Mouse (Mus musculus) forebrain, embryonic 11.5 days (tissue): ENCODE measurements around the gene 6030445D17Rik. TPM values are rescaled to one million over a fixed set of nuclear protein-coding genes. Genes with fewer than 3 reads are reported as not detected.

Source experiments
- ATAC-seq: fragments of 200-750 bp; cut with Nextera tagmentation; replicated peaks from 2 replicates; pipeline ENCODE4 v1.8.0; 2017; ENCODE audit warnings: moderate TSS enrichment; ENCODE audit not compliant: low FRiP score
- DNase-seq: peaks from one replicate; pipeline ENCODE4 v3.0.0-alpha.2; 2017; ENCODE audit warnings: low spot score
- H3K27ac ChIP-seq: fragments of 300-500 bp; sonication (generic); 2 replicates; pipeline ENCODE4 v1.5.1; 2014; ENCODE audit warnings: low read depth, low read length
- H3K27me3 ChIP-seq: fragments of 300-500 bp; sonication (generic); 2 replicates; pipeline ENCODE4 v1.6.1; 2014; ENCODE audit warnings: mild to moderate bottlenecking, low read length, mixed read lengths; ENCODE audit not compliant: control insufficient read depth, insufficient read depth
- H3K36me3 ChIP-seq: fragments of 300-500 bp; sonication (generic); 2 replicates; pipeline ENCODE4 v1.6.1; 2014; ENCODE audit warnings: mild to moderate bottlenecking, low read length, moderate library complexity, mixed read lengths; ENCODE audit not compliant: control insufficient read depth, insufficient read depth
- H3K4me1 ChIP-seq: fragments of 300-500 bp; sonication (generic); replicated peaks from 2 replicates; pipeline ENCODE4 v1.6.1; 2014; ENCODE audit warnings: low read length, mixed read lengths; ENCODE audit not compliant: control insufficient read depth, insufficient read depth
- H3K4me2 ChIP-seq: fragments of 300-500 bp; sonication (generic); 2 replicates; pipeline ENCODE4 v1.6.1; 2014; ENCODE audit warnings: low read depth, mild to moderate bottlenecking, low read length, moderate library complexity, mixed read lengths; ENCODE audit not compliant: severe bottlenecking
- H3K4me3 ChIP-seq: fragments of 300-500 bp; sonication (generic); 2 replicates; pipeline ENCODE4 v1.5.1; 2014; ENCODE audit warnings: low read depth, low read length
- H3K9ac ChIP-seq: fragments of 300-500 bp; sonication (generic); 2 replicates; pipeline ENCODE4 v1.6.1; 2014; ENCODE audit warnings: low read length
- H3K9me3 ChIP-seq: fragments of 300-500 bp; sonication (generic); 2 replicates; pipeline ENCODE4 v1.6.1; 2016; ENCODE audit warnings: low read length, mixed read lengths; ENCODE audit not compliant: control insufficient read depth
- WGBS: fragments of 180-500 bp; shearing (Covaris S2); extraction: QIAGEN DNeasy Blood & Tissue Kit; methylation state at CpG from one replicate; pipeline ENCODE4 v1.1.7; 2014; 5-methylcytosine and 5-hydroxymethylcytosine counted together
- polyA plus RNA-seq: library from polyadenylated mRNA; unstranded; fragments of >200 nt; fragmentation: Nextera tagmentation; extraction: Ambion mirVana; gene quantifications from 2 replicates; pipeline ENCODE4 v1.2.1, GENCODE M21; 2014

Gene 6030445D17Rik
- polyA plus RNA-seq, 1 experiment from 2014 or later = not detected

DNA sequence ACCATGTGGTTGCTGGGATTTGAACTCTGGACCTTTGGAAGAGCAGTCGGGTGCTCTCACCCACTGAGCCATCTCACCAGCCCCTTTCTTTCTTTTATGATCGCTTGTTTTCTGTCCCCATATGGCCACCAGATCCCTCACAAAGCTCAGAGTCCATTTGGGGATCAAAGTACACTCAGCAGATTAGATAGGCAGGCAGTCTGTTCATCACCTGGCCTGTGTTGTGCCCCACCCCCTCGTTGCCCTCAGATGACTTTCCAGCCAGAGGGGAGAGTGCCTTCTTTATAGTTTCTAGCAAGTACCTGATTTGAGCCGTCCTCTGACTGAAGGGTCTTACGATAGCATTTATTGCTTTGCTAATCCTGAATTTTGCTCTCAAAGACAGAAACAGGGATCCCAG, 9.3 kb upstream of the 6030445D17Rik start:
- Histone ChIP-seq H3K9me3 (no peaks in the 10 kb centered on the region), H3K36me3 (no peaks in the 10 kb centered on the region), H3K4me2 (no peak overlapping the region), H3K4me3 (no peak overlapping the region), H3K27ac (no peak overlapping the region), H3K27me3 (no peaks in the 10 kb centered on the region), H3K9ac (no peak overlapping the region), H3K4me1 (no peaks in the 10 kb centered on the region)
- no peak for ATAC-seq
- WGBS = 77% methylated on average over 5 of the region's 5 CpGs
- DNase-seq = no peak

DNA sequence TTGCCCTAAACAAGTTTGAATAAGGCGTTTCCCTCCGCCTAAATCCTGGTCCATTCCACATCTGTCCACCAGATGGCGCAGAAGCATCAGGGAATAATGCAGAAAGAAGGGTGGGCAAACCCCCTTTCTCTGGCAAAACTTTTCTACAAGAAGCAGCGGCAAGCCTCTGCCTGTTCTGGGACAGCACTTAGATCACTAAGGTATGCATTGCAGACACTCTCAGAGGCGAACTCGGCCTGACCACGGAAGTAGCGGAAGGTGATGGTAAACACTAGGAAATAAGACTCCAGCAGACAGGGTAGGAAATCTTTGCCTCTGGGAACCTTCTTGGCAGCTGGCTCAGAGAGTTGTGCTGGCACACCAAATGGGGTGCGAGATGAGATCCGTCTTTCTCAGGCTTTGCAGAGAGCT, 7.2 kb upstream of the 6030445D17Rik start:
- no peaks in the 10 kb centered on the region for H3K9me3 ChIP-seq
- no peak overlapping the region for H3K27ac ChIP-seq
- peak overlapping the region; percentile 31; the same call in 1 of the 2 replicates for H3K4me2 ChIP-seq
- ATAC-seq = no peak
- no peaks in the 10 kb centered on the region for H3K36me3 ChIP-seq
- no peak overlapping the region for H3K4me3 ChIP-seq
- H3K4me1 ChIP-seq = no peaks in the 10 kb centered on the region
- H3K27me3 ChIP-seq = no peaks in the 10 kb centered on the region
- WGBS = 10% methylated on average over 10 of the region's 10 CpGs
- peak; percentile 91 for DNase-seq
- H3K9ac ChIP-seq = no peak overlapping the region

DNA sequence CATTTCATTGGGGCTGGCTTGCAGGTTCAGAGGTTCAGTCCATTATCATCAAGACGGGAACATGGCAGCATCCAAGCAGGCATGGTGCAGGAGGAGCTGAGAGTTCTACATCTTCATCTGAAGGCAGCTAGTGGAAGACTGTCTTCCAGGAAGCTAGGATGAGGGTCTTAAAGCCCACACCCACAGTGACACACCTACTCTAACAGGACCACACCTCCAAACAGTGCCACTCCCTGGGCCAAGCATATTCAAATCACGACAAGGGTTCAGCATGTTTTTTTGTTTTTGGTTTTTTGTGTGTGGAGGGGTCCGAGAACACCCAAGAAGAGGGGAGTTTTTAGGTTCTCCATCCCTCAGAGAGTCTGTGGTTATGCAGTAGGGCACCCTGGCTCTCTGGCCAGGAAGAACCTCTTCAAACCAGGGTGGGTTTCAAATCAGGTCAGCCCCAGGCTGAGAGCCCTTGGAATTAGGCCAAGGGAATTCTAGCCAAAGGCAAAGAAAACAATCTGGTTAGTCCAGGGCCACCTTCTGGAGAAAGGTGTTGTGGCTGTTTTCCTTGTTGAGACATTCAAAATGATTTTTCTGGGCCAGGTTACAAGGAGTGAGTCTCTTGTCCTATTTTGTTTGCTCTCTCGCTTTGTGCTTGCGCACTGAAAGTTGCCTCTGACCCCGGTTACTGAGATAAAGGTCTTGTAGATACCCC, 5.4 kb upstream of the 6030445D17Rik start:
- no peak overlapping the region for H3K4me2 ChIP-seq
- no peak for ATAC-seq
- peaks cover 5% of the 10 kb centered on the region; the same call in 1 of the 2 replicates for H3K4me1 ChIP-seq
- peaks cover 7% of the 10 kb centered on the region for H3K27me3 ChIP-seq
- H3K9me3 ChIP-seq = no peaks in the 10 kb centered on the region
- no peak overlapping the region for H3K9ac ChIP-seq
- H3K36me3 ChIP-seq = no peaks in the 10 kb centered on the region
- no peak overlapping the region for H3K27ac ChIP-seq
- 92% methylated on average over 6 of the region's 6 CpGs for WGBS
- DNase-seq = no peak
- H3K4me3 ChIP-seq = no peak overlapping the region

GRCm38 (mm10) chr4:136458276-136458675, 3.8 kb upstream of the 6030445D17Rik start:
- ATAC-seq = no peak
- no peak overlapping the region for H3K9ac ChIP-seq
- DNase-seq = no peak
- 85% methylated on average over 7 of the region's 7 CpGs for WGBS
- H3K27ac ChIP-seq = no peak overlapping the region
- no peak overlapping the region for H3K4me3 ChIP-seq
- no peaks in the 10 kb centered on the region for H3K9me3 ChIP-seq
- no peaks in the 10 kb centered on the region for H3K36me3 ChIP-seq
- H3K4me1 ChIP-seq = peaks cover 13% of the 10 kb centered on the region
- peaks cover 12% of the 10 kb centered on the region for H3K27me3 ChIP-seq
- no peak overlapping the region for H3K4me2 ChIP-seq

DNA sequence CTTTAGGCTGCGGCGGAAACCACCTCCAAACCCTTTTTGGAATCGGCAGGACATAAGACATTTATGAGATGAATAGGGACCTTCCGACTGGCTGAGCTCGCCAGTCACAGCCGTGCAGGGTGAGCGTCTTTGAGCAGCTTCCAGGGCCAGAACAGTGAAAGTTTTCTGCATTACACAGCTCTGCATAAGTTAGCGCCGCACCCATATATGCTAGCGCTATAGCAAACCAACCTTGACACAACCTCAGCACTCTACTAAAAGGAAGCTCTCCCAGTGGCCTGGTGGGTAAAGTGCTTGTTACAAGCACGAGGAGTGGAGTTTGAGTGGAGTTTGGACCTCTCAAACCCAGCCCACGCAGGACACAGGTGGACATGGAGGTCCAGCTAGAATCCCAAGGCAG, 2.8 kb upstream of the 6030445D17Rik start:
- Histone ChIP-seq H3K36me3 (no peaks in the 10 kb centered on the region), H3K9me3 (no peaks in the 10 kb centered on the region), H3K9ac (no peak overlapping the region), H3K4me2 (no peak overlapping the region), H3K27ac (no peak overlapping the region), H3K4me3 (no peak overlapping the region), H3K27me3 (peaks cover 20% of the 10 kb centered on the region), H3K4me1 (peaks cover 16% of the 10 kb centered on the region)
- WGBS = 85% methylated on average over 12 of the region's 12 CpGs
- ATAC-seq = no peak
- DNase-seq = no peak

DNA sequence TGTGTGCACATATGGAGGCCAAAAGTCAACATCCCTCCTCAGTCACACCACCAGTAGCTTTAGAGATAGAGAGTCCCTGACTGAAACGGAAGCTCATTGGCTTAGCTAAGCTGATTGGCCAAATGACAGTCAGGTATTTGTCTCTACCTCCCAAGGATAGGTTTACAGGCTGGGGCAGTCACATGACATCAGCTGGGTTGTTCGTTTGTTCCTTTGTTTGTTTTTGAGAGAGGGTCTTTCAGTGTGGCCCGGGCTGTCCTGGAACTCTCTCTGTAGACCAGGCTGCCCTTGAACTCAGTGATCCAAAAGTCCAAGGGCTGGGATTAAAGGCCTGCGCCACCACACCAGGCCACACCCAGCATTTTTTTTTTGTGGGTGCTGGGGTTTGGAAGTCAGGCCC, 844 bp upstream of the 6030445D17Rik start:
- Histone ChIP-seq H3K27me3 (peaks cover 20% of the 10 kb centered on the region), H3K4me2 (no peak overlapping the region), H3K9me3 (no peaks in the 10 kb centered on the region), H3K9ac (no peak overlapping the region), H3K36me3 (no peaks in the 10 kb centered on the region), H3K27ac (no peak overlapping the region), H3K4me1 (peaks cover 16% of the 10 kb centered on the region), H3K4me3 (no peak overlapping the region)
- WGBS = 26% methylated on average over 4 of the region's 4 CpGs
- DNase-seq (no peak), ATAC-seq (no peak)

GRCm38 (mm10) chr4:136461761-136462085, 327 bp upstream of the 6030445D17Rik start:
- Histone ChIP-seq H3K27me3 (peaks cover 20% of the 10 kb centered on the region), H3K9ac (peak overlapping the region; percentile 81; the same call in 1 of the 2 replicates), H3K4me3 (peak overlapping the region; percentile 60), H3K4me2 (peak overlapping the region; percentile 99), H3K27ac (no peak overlapping the region), H3K36me3 (no peaks in the 10 kb centered on the region), H3K4me1 (peaks cover 16% of the 10 kb centered on the region), H3K9me3 (no peaks in the 10 kb centered on the region)
- ATAC-seq (no peak), DNase-seq (no peak)
- 8% methylated on average over 6 of the region's 6 CpGs for WGBS

GRCm38 (mm10) chr4:136462839-136463178, 759 bp downstream of the 6030445D17Rik start:
- WGBS = 2% methylated on average over 8 of the region's 8 CpGs
- Histone ChIP-seq H3K4me1 (peaks cover 16% of the 10 kb centered on the region), H3K4me3 (peak overlapping the region; percentile 60), H3K27ac (0 out of 2 replicates have a peak overlapping the region, but pooled peaks have one; percentile 25), H3K27me3 (peaks cover 20% of the 10 kb centered on the region), H3K4me2 (peak overlapping the region; percentile 99), H3K36me3 (no peaks in the 10 kb centered on the region), H3K9ac (peak overlapping the region; percentile 81), H3K9me3 (no peaks in the 10 kb centered on the region)
- ATAC-seq (peak; percentile 49; the same call in 1 of the 2 replicates), DNase-seq (no peak)

DNA sequence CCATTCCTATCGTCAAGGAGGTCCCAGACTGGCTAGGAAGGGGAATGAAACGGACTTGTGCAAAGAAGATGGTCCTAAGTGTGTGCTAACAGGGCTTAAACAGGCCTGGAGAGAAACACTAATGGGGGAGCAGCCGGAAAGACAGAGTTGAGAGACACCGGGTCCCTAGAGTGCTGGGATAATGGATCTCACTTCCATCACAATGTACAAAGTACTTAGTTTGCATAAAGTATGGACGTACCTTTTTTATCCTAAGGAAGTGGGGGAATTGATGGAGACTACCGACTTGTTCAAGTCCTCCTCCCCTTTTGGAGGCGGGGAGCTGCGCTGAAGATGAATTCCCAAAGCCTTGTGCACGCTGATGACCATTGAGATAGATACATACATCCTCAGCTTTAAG, 1.4 kb downstream of the 6030445D17Rik start:
- peak overlapping the region; percentile 99 for H3K4me2 ChIP-seq
- no peak overlapping the region for H3K27ac ChIP-seq
- ATAC-seq = no peak

More for the DNA sequence above, 1.4 kb downstream of the 6030445D17Rik start:
- Histone ChIP-seq H3K27me3 (peaks cover 20% of the 10 kb centered on the region), H3K9me3 (no peaks in the 10 kb centered on the region), H3K36me3 (no peaks in the 10 kb centered on the region), H3K9ac (no peak overlapping the region; the same call in 1 of the 2 replicates), H3K4me3 (no peak overlapping the region), H3K4me1 (peaks cover 16% of the 10 kb centered on the region)
- no peak for DNase-seq
- 12% methylated on average over 9 of the region's 9 CpGs for WGBS
